Mouse (Mus musculus) embryonic facial prominence, embryonic 13.5 days (tissue): ENCODE results near the gene Zfand4. TPM values are rescaled to one million over a fixed set of nuclear protein-coding genes. Genes with fewer than 3 reads are reported as not detected.

Source experiments
- ATAC-seq: fragments of 200-750 bp; cut with Nextera tagmentation; 2 replicates; pipeline ENCODE4 v1.8.0; 2017; ENCODE audit warnings: low read depth; ENCODE audit not compliant: insufficient number of reproducible peaks, insufficient read depth, low FRiP score, low TSS enrichment
- H3K27ac ChIP-seq: fragments of 300-500 bp; sonication (generic); 2 replicates; pipeline ENCODE4 v1.5.1; 2015; ENCODE audit warnings: moderate library complexity, mild to moderate bottlenecking, inconsistent platforms
- H3K27me3 ChIP-seq: fragments of 300-500 bp; sonication (generic); 2 replicates; pipeline ENCODE4 v1.6.1; 2015; ENCODE audit warnings: mild to moderate bottlenecking, inconsistent platforms
- H3K36me3 ChIP-seq: fragments of 300-500 bp; sonication (generic); 2 replicates; pipeline ENCODE4 v1.6.1; 2015; ENCODE audit warnings: mild to moderate bottlenecking, inconsistent platforms
- H3K4me1 ChIP-seq: fragments of 300-500 bp; sonication (generic); 2 replicates; pipeline ENCODE4 v1.6.1; 2015; ENCODE audit warnings: inconsistent platforms
- H3K4me2 ChIP-seq: fragments of 300-500 bp; sonication (generic); 2 replicates; pipeline ENCODE4 v1.6.1; 2015; ENCODE audit warnings: moderate library complexity, mild to moderate bottlenecking, inconsistent platforms
- H3K4me3 ChIP-seq: fragments of 300-500 bp; sonication (generic); 2 replicates; pipeline ENCODE4 v1.5.1; 2015; ENCODE audit warnings: mild to moderate bottlenecking, inconsistent platforms
- H3K9ac ChIP-seq: fragments of 300-500 bp; sonication (generic); 2 replicates; pipeline ENCODE4 v1.6.1; 2015; ENCODE audit warnings: mild to moderate bottlenecking, inconsistent platforms
- H3K9me3 ChIP-seq: fragments of 300-500 bp; sonication (generic); 2 replicates; pipeline ENCODE4 v1.6.1; 2016; ENCODE audit warnings: inconsistent platforms
- WGBS: fragments of 180-500 bp; shearing (Covaris S2); methylation state at CpG from one replicate; pipeline ENCODE4 v1.1.7; 2015; ENCODE audit warnings: mixed read lengths; 5-methylcytosine and 5-hydroxymethylcytosine counted together
- polyA plus RNA-seq: library from polyadenylated mRNA; unstranded; fragments of >200 nt; fragmentation: Nextera tagmentation; extraction: Ambion mirVana; gene quantifications from 2 replicates; pipeline ENCODE4 v1.2.1, GENCODE M21; 2015

The Zfand4 gene
- polyA plus RNA-seq, 1 experiment from 2014 or later, result 9.7 TPM

DNA sequence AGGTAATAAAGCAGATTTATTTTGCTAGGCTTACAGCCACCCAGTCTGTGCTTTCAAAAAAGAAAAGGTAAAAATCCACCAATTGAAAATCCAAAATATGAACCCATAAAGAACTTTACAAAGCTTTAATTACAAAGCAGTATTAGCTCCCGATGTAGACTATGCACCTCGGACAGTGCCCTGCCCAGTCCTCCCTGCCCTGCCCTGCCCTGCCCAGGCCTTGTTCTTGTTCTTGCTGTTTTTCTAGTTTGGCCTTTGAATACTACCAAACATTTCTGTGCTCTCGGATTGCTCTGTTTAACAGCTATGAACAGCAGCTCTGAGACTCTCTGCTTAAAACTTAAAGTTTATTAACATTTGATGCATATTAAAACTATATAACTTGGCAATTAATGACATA is 62.6 kb downstream of the Zfand4 start:
- WGBS, result 81% methylated on average over 3 of the region's 3 CpGs
- H3K27me3 ChIP-seq, result no peaks in the 10 kb centered on the region

GRCm38 (mm10) chr6:116331396-116331795 is 67.4 kb downstream of the Zfand4 start:
- Histone ChIP-seq H3K27ac (no peak overlapping the region), H3K4me1 (0 out of 2 replicates have a peak, but pooled peaks cover 4% of the 10 kb centered on the region), H3K4me2 (no peak overlapping the region), H3K36me3 (no peaks in the 10 kb centered on the region), H3K9me3 (no peaks in the 10 kb centered on the region), H3K9ac (no peak overlapping the region), H3K27me3 (0 out of 2 replicates have a peak, but pooled peaks cover 2% of the 10 kb centered on the region), H3K4me3 (no peak overlapping the region)
- no peak for ATAC-seq
- WGBS, result 95% methylated on average over 2 of the region's 2 CpGs

More for the DNA sequence above, 62.6 kb downstream of the Zfand4 start:
- ATAC-seq, result no peak
- H3K4me2 ChIP-seq, result no peak overlapping the region
- H3K4me3 ChIP-seq, result no peak overlapping the region
- H3K36me3 ChIP-seq, result no peaks in the 10 kb centered on the region
- H3K4me1 ChIP-seq, result 0 out of 2 replicates have a peak, but pooled peaks cover 4% of the 10 kb centered on the region
- no peak overlapping the region for H3K9ac ChIP-seq
- H3K9me3 ChIP-seq, result no peaks in the 10 kb centered on the region
- H3K27ac ChIP-seq, result no peak overlapping the region

DNA sequence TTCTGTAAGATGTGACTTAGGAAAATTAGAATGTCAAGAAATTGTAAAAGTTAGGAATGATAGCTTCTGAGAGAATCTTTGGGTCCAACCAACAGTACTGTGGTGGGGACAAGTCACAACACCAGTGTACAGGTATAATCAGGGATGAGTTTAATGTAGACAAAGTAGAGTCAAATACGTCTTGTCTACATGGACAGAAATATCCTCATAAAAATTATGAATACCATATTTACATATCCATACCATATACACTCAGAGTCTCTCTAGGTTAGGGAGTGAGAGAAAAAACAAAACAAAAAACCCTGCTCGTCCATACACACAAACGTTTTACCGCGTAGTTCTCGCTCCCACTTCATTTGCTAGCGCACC is 73.4 kb downstream of the Zfand4 start:
- H3K9ac ChIP-seq, result peak overlapping the region; percentile 84
- no peak for ATAC-seq
- H3K4me2 ChIP-seq, result peak overlapping the region; percentile 78
- 2% methylated on average over 7 of the region's 7 CpGs for WGBS
- H3K4me3 ChIP-seq, result peak overlapping the region; percentile 95
- 0 out of 2 replicates have a peak, but pooled peaks cover 9% of the 10 kb centered on the region for H3K27me3 ChIP-seq
- no peaks in the 10 kb centered on the region for H3K9me3 ChIP-seq
- no peaks in the 10 kb centered on the region for H3K4me1 ChIP-seq
- H3K27ac ChIP-seq, result no peak overlapping the region
- H3K36me3 ChIP-seq, result no peaks in the 10 kb centered on the region

DNA sequence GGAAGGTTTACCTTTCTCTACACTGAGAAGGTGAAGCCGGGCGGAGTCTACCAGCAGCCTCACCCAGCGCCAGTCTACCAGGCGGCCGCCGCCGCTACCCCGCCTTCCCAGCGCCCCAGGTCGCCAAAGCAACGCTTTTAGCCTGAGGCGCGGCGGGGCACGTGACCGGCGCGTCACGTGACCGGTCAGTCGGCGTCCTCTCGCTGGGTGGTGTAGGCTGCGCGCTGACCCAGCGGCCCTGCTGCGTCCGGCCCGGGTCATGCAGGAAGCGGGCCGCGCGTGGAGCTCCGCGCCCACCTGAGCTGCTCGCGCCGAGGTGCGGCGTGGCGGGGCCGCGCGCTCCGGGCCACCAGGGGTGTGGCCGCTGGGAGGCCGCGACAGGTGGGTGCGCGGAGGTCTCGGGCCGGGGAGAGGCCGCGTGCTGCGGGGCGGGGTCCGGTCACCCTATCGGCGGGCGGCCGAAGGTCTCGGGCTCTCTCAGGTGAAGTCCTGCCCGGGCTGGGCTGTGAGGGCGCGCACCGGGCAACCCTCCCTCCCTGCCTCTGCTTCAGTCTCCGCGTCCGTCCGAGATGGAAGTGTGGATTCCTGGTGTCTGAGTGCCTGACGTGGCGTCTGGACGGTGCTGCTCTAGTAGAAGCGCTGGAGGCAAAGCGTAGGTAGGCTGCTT is 73.9 kb downstream of the Zfand4 start, which contains the start of gene March8:
March8 (plus strand) TSS at position 190 of the 667 bp plus-strand sequence.
- no peak within 1 kb of the TSS for H3K27ac ChIP-seq
- H3K9me3 ChIP-seq, result no peaks in the 10 kb centered on the region
- no peaks in the 10 kb centered on the region for H3K36me3 ChIP-seq
- H3K4me3 ChIP-seq, result peak within 1 kb of the TSS; percentile 95
- peak within 1 kb of the TSS; percentile 84 for H3K9ac ChIP-seq
- under 1% methylated on average over 71 of the region's 75 CpGs for WGBS
- ATAC-seq, result peak; percentile 89
- 0 out of 2 replicates have a peak, but pooled peaks cover 9% of the 10 kb centered on the region for H3K27me3 ChIP-seq
- H3K4me2 ChIP-seq, result peak within 1 kb of the TSS; percentile 78
- H3K4me1 ChIP-seq, result no peaks in the 10 kb centered on the region

DNA sequence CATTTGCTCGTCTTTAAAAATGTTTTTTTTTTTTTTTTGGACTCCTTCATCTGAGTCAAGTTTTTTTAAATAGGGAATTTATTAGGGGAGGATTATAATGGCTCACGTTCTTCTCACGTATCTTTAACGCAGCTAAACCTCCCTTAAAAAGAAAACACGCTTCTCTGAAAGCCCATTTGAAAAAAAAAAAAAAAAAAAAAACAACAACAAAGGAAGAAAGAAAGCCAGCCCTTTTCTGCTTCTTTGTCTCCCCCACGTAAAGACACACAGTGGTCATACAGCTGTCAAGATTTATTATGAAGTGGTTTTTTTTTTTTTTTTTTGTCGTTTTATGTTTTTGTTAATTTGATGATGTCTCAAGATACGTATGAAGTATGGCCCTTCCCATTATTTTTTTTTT is 74.5 kb downstream of the Zfand4 start:
- Histone ChIP-seq H3K9me3 (no peaks in the 10 kb centered on the region), H3K27ac (no peak overlapping the region), H3K4me1 (no peaks in the 10 kb centered on the region), H3K36me3 (no peaks in the 10 kb centered on the region), H3K4me3 (peak overlapping the region; percentile 95), H3K4me2 (peak overlapping the region; percentile 78), H3K9ac (peak overlapping the region; percentile 84), H3K27me3 (0 out of 2 replicates have a peak, but pooled peaks cover 9% of the 10 kb centered on the region)
- no peak for ATAC-seq
- 8% methylated on average over 8 of the region's 8 CpGs for WGBS

GRCm38 (mm10) chr6:116339088-116339487 is 75.1 kb downstream of the Zfand4 start:
- Histone ChIP-seq H3K9me3 (no peaks in the 10 kb centered on the region), H3K27ac (no peak overlapping the region), H3K27me3 (0 out of 2 replicates have a peak, but pooled peaks cover 9% of the 10 kb centered on the region), H3K9ac (no peak overlapping the region), H3K4me2 (peak overlapping the region; percentile 78; the same call in 1 of the 2 replicates), H3K4me3 (no peak overlapping the region), H3K4me1 (no peaks in the 10 kb centered on the region), H3K36me3 (no peaks in the 10 kb centered on the region)
- 82% methylated on average over 5 of the region's 5 CpGs for whole genome bisulfite sequencing
- no peak for ATAC-seq

- 89% methylated on average over 1 of the region's 1 CpGs for WGBS
- no peak overlapping the region for H3K9ac ChIP-seq
Observed at GRCm38 (mm10) chr6:116340521-116340920, 76.5 kb downstream of the Zfand4 start.

DNA sequence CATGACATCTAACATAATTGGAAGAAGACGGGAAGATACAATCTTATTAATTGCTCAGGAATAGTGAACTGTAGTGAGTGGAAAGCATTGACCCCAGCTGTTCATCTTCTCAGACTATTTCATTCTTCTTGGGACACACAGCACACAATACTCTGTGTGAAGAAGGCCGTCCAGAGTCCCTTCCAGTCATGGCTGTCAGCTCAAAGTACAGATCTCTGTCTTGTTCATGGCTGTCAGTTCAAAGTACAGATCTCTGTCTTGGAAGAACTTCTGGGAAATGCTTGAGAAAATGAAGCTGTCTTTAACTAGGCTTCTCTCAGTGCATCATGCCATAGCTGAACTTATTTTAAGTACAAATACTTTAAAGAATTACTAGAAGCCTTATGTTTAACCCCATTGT is 83.9 kb downstream of the Zfand4 start:
- 79% methylated on average over 2 of the region's 2 CpGs for WGBS
- H3K27ac ChIP-seq, result no peak overlapping the region

More at GRCm38 (mm10) chr6:116340521-116340920, 76.5 kb downstream of the Zfand4 start:
- Histone ChIP-seq H3K4me1 (no peaks in the 10 kb centered on the region), H3K27me3 (0 out of 2 replicates have a peak, but pooled peaks cover 9% of the 10 kb centered on the region), H3K9me3 (no peaks in the 10 kb centered on the region), H3K4me2 (no peak overlapping the region), H3K4me3 (no peak overlapping the region), H3K27ac (no peak overlapping the region), H3K36me3 (no peaks in the 10 kb centered on the region)
- ATAC-seq, result no peak

DNA sequence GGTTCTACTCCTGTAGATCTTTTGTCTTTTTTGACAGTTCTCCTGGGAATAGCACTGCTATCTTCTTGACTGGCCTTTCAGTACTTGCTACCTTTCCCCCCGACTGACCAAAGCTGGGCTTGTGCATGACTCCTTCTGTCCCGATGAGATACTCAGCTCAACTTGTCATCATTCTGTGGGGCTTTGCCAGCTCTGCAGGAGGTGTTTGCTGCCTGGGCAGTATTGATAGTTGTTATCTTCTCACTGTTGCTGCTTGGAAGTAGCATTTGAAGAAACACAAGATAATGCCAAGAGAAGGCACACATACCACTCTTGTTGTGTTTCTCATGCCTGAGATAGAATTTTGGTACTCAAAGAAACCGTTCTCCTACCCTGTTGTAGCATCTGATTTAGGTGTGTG is 86.0 kb downstream of the Zfand4 start:
- no peaks in the 10 kb centered on the region for H3K36me3 ChIP-seq
- H3K4me2 ChIP-seq, result no peak overlapping the region
- H3K27ac ChIP-seq, result no peak overlapping the region
- H3K4me3 ChIP-seq, result no peak overlapping the region
- no peaks in the 10 kb centered on the region for H3K9me3 ChIP-seq
- no peak for ATAC-seq
- no peak overlapping the region for H3K9ac ChIP-seq
- H3K4me1 ChIP-seq, result no peaks in the 10 kb centered on the region
- H3K27me3 ChIP-seq, result no peaks in the 10 kb centered on the region
- 87% methylated on average over 3 of the region's 3 CpGs for WGBS

More for the DNA sequence above, 83.9 kb downstream of the Zfand4 start:
- Histone ChIP-seq H3K4me1 (no peaks in the 10 kb centered on the region), H3K9ac (no peak overlapping the region), H3K36me3 (no peaks in the 10 kb centered on the region), H3K9me3 (no peaks in the 10 kb centered on the region), H3K27me3 (no peaks in the 10 kb centered on the region), H3K4me3 (no peak overlapping the region), H3K4me2 (no peak overlapping the region)
- ATAC-seq, result no peak

DNA sequence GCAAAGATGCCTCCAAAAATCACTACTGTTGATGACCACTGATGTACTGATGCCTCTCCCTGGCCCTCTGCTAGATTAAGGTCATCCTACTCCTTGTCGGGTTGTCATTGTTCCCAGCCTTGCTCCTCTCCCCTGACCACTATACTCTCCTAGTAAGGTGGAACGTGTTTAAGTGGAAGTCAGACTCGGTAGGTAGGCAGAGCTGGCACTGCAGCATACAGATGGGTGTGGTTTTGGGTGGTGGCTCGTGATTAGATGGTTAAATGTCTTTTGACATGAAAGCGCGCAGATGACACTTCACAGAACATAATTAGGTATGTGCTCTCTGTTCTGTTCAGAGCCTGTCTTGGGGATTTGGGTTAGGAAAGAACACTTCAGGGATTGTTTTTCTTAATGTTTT is 86.6 kb downstream of the Zfand4 start:
- no peak overlapping the region for H3K4me2 ChIP-seq
- no peak for ATAC-seq
- H3K27ac ChIP-seq, result no peak overlapping the region
- no peak overlapping the region for H3K9ac ChIP-seq
- H3K36me3 ChIP-seq, result no peaks in the 10 kb centered on the region
- H3K4me1 ChIP-seq, result no peaks in the 10 kb centered on the region
- H3K27me3 ChIP-seq, result no peaks in the 10 kb centered on the region
- H3K9me3 ChIP-seq, result no peaks in the 10 kb centered on the region
- WGBS, result 79% methylated on average over 6 of the region's 6 CpGs
- no peak overlapping the region for H3K4me3 ChIP-seq

GRCm38 (mm10) chr6:116351534-116351933 is 87.5 kb downstream of the Zfand4 start:
- no peak overlapping the region for H3K27ac ChIP-seq
- H3K9ac ChIP-seq, result no peak overlapping the region
- no peaks in the 10 kb centered on the region for H3K27me3 ChIP-seq
- H3K4me3 ChIP-seq, result no peak overlapping the region
- WGBS, result 78% methylated on average over 4 of the region's 4 CpGs
- no peak for ATAC-seq
- no peak overlapping the region for H3K4me2 ChIP-seq
- no peaks in the 10 kb centered on the region for H3K36me3 ChIP-seq
- H3K9me3 ChIP-seq, result no peaks in the 10 kb centered on the region
- H3K4me1 ChIP-seq, result no peaks in the 10 kb centered on the region

DNA sequence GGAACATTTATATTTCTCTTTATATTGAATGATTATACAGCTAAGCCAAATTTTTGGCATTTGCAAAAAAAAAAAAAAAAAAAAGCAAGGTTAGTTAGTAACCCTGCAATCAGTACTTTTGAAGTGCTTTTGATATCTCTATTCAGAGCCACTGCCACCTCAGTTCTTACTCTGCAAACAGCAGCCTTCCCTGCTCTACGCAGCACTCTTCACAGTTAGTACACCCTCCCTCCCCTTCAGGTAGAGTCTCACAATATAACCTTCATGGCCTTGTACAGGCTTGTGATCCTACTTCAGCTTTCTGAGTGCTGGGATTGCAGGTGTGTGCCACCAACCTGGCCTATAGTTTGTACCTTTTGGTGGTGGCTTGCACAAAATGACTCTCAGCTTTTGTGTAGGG is 89.4 kb downstream of the Zfand4 start:
- no peak overlapping the region for H3K4me2 ChIP-seq
- no peak for ATAC-seq
- H3K27ac ChIP-seq, result no peak overlapping the region
- no peaks in the 10 kb centered on the region for H3K27me3 ChIP-seq
- WGBS, result 97% methylated on average over 1 of the region's 1 CpGs
- H3K4me1 ChIP-seq, result no peaks in the 10 kb centered on the region
- no peak overlapping the region for H3K4me3 ChIP-seq
- H3K9me3 ChIP-seq, result no peaks in the 10 kb centered on the region
- no peak overlapping the region for H3K9ac ChIP-seq
- H3K36me3 ChIP-seq, result no peaks in the 10 kb centered on the region
